Mouse (Mus musculus) fat pad, adult 2 months (tissue): ENCODE measurements at regions not wholly inside any gene's neighbourhood (a gene's known extent, or its start where the extent isn't known, plus 50 kb on each side); places are given as distances from the start of the nearest gene placed in this dataset.

Experiments used
- DNase-seq: peaks from one replicate; pipeline ENCODE4 v3.0.0-alpha.2; 2011; ENCODE audit warnings: low read depth, low spot score; ENCODE audit errors: extremely low read depth

- no peak for DNase-seq
Measured at GRCm38 (mm10) chr8:104009306-104009705, 92.1 kb upstream of the Cdh5 start.

GRCm38 (mm10) chr8:104022231-104022630 is 79.2 kb upstream of the Cdh5 start:
- DNase-seq, result no peak

- no peak for DNase-seq
Measured at GRCm38 (mm10) chr8:104022691-104023509, 78.5 kb upstream of the Cdh5 start.

- no peak for DNase-seq
Measured at GRCm38 (mm10) chr8:104027161-104027821, 74.1 kb upstream of the Cdh5 start.

GRCm38 (mm10) chr8:104028626-104029025 is 72.8 kb upstream of the Cdh5 start:
- no peak for DNase-seq

GRCm38 (mm10) chr8:104032179-104032578 is 69.2 kb upstream of the Cdh5 start:
- DNase-seq, result no peak

- no peak for DNase-seq
Measured at GRCm38 (mm10) chr8:104033148-104033547, 68.3 kb upstream of the Cdh5 start.

- DNase-seq, result no peak
Measured at GRCm38 (mm10) chr8:104034286-104034685, 67.1 kb upstream of the Cdh5 start.

- no peak for DNase-seq
Measured at GRCm38 (mm10) chr8:104036580-104037477, 64.6 kb upstream of the Cdh5 start.

GRCm38 (mm10) chr8:104037611-104038010 is 63.8 kb upstream of the Cdh5 start:
- DNase-seq, result no peak

GRCm38 (mm10) chr8:104039526-104039925 is 61.9 kb upstream of the Cdh5 start:
- no peak for DNase-seq

GRCm38 (mm10) chr8:104041522-104041921 is 59.9 kb upstream of the Cdh5 start:
- DNase-seq, result no peak

- DNase-seq, result no peak
Measured at GRCm38 (mm10) chr8:104042434-104042833, 59.0 kb upstream of the Cdh5 start.

- no peak for DNase-seq
Measured at GRCm38 (mm10) chr8:104048037-104048436, 53.4 kb upstream of the Cdh5 start.

GRCm38 (mm10) chr8:104049181-104049580 is 52.2 kb upstream of the Cdh5 start:
- no peak for DNase-seq

GRCm38 (mm10) chr8:104050694-104051539 is 50.5 kb upstream of the Cdh5 start:
- DNase-seq, result no peak

- DNase-seq, result no peak
Measured at GRCm38 (mm10) chr8:104051540-104051882, 49.9 kb upstream of the Cdh5 start.
